Mouse (Mus musculus) thymus, adult 2 months (tissue): ENCODE measurements around the gene Fam174b. TPM values are rescaled to one million over a fixed set of nuclear protein-coding genes. Genes with fewer than 3 reads are reported as not detected.

Experiments
- DNase-seq: peaks from one replicate; pipeline ENCODE4 v3.0.0; 2021
- H3K27ac ChIP-seq: fragments of 200-500 bp; 2 replicates; pipeline ENCODE4 v1.5.1; 2012; ENCODE audit warnings: low read length, control low read depth; ENCODE audit not compliant: control insufficient read depth, insufficient read depth
- H3K27me3 ChIP-seq: fragments of 200-500 bp; 2 replicates; pipeline ENCODE4 v1.6.1; 2012; ENCODE audit warnings: mild to moderate bottlenecking, low read length, moderate library complexity, mixed read lengths; ENCODE audit not compliant: control insufficient read depth, insufficient read depth
- H3K36me3 ChIP-seq: fragments of 200-500 bp; 2 replicates; pipeline ENCODE4 v1.6.1; 2012; ENCODE audit warnings: mild to moderate bottlenecking, low read length, moderate library complexity; ENCODE audit not compliant: control insufficient read depth, insufficient read depth
- H3K4me1 ChIP-seq: fragments of 200-500 bp; replicated peaks from 2 replicates; pipeline ENCODE4 v1.6.1; 2012; ENCODE audit warnings: low read length; ENCODE audit not compliant: control insufficient read depth, insufficient read depth
- H3K4me3 ChIP-seq: fragments of 200-500 bp; 2 replicates; pipeline ENCODE4 v1.5.1; 2012; ENCODE audit warnings: mild to moderate bottlenecking, low read length, control low read depth, moderate library complexity; ENCODE audit not compliant: control insufficient read depth, insufficient read depth
- CTCF ChIP-seq: fragments of 200-500 bp; IDR thresholded peaks from 2 replicates; pipeline ENCODE4 v1.5.1; 2012; ENCODE audit warnings: mild to moderate bottlenecking, control low read depth, low read length, moderate library complexity, borderline replicate concordance; ENCODE audit not compliant: control insufficient read depth, poor library complexity, insufficient read depth; ENCODE audit errors: extremely low read depth
- POLR2A ChIP-seq: fragments of 200-500 bp; IDR thresholded peaks from 2 replicates; pipeline ENCODE4 v1.6.1; 2012; ENCODE audit warnings: mild to moderate bottlenecking, low read length, control low read depth, moderate library complexity; ENCODE audit not compliant: control insufficient read depth, poor library complexity, insufficient read depth; ENCODE audit errors: extremely low read depth
- WGBS: fragments of 180-500 bp; shearing (Covaris S2); methylation state at CpG from one replicate; pipeline ENCODE4 v1.1.7; 2018; 5-methylcytosine and 5-hydroxymethylcytosine counted together
- polyA plus RNA-seq: library from polyadenylated mRNA; depleted of rRNA; stranded (reverse); fragments of >200 nt; gene quantifications from 2 replicates; pipeline ENCODE4 v1.2.3, GENCODE M21; 2012; rRNA removed

The Fam174b gene
- 7.0 and 13.2 TPM in 2 replicates for polyA plus RNA-seq

- WGBS = 2% methylated on average over 94 of the region's 94 CpGs
- Histone ChIP-seq H3K27ac (no peak within 1 kb of the TSS), H3K4me1 (peaks cover 4% of the 10 kb centered on the region), H3K27me3 (no peaks in the 10 kb centered on the region), H3K36me3 (no peaks in the 10 kb centered on the region), H3K4me3 (peak within 1 kb of the TSS; percentile 47)
- DNase-seq = peak; percentile 61
- no peak for TF ChIP-seq CTCF
- TF ChIP-seq POLR2A = no peak
Measured at GRCm38 (mm10) chr7:73740111-73741035, at the start of gene Fam174b. TSS of gene Fam174b (plus strand) at chr7:73740302.

GRCm38 (mm10) chr7:73697092-73697491 is 43.0 kb upstream of the Fam174b start:
- Histone ChIP-seq H3K27ac (no peak overlapping the region), H3K36me3 (no peaks in the 10 kb centered on the region), H3K27me3 (no peaks in the 10 kb centered on the region), H3K4me1 (no peaks in the 10 kb centered on the region), H3K4me3 (no peak overlapping the region)
- TF ChIP-seq CTCF = no peak
- TF ChIP-seq POLR2A = no peak
- 8% methylated on average over 3 of the region's 3 CpGs for WGBS
- no peak for DNase-seq

- no peaks in the 10 kb centered on the region for H3K27me3 ChIP-seq
- no peak overlapping the region for H3K27ac ChIP-seq
- no peaks in the 10 kb centered on the region for H3K36me3 ChIP-seq
- H3K4me1 ChIP-seq = no peaks in the 10 kb centered on the region
- DNase-seq = no peak
- TF ChIP-seq CTCF = no peak
- no peak for TF ChIP-seq POLR2A
- H3K4me3 ChIP-seq = no peak overlapping the region
Measured at GRCm38 (mm10) chr7:73704305-73704704, 35.8 kb upstream of the Fam174b start.

GRCm38 (mm10) chr7:73713506-73713905 is 26.6 kb upstream of the Fam174b start:
- no peak overlapping the region for H3K4me3 ChIP-seq
- no peak for DNase-seq
- 92% methylated on average over 8 of the region's 8 CpGs for WGBS
- H3K27me3 ChIP-seq = no peaks in the 10 kb centered on the region
- no peak for TF ChIP-seq POLR2A
- no peak for TF ChIP-seq CTCF
- no peak overlapping the region for H3K27ac ChIP-seq
- no peaks in the 10 kb centered on the region for H3K36me3 ChIP-seq
- no peaks in the 10 kb centered on the region for H3K4me1 ChIP-seq

GRCm38 (mm10) chr7:73715928-73716749 is 24.0 kb upstream of the Fam174b start:
- no peak for DNase-seq
- Histone ChIP-seq H3K4me1 (no peaks in the 10 kb centered on the region), H3K27me3 (no peaks in the 10 kb centered on the region), H3K36me3 (no peaks in the 10 kb centered on the region), H3K27ac (no peak overlapping the region), H3K4me3 (no peak overlapping the region)
- WGBS = 87% methylated on average over 15 of the region's 15 CpGs
- TF ChIP-seq POLR2A = no peak

GRCm38 (mm10) chr7:73716841-73717240 is 23.3 kb upstream of the Fam174b start:
- WGBS = 92% methylated on average over 3 of the region's 3 CpGs
- no peak overlapping the region for H3K4me3 ChIP-seq

More at GRCm38 (mm10) chr7:73716841-73717240, 23.3 kb upstream of the Fam174b start:
- no peaks in the 10 kb centered on the region for H3K36me3 ChIP-seq
- H3K27ac ChIP-seq = no peak overlapping the region
- H3K4me1 ChIP-seq = no peaks in the 10 kb centered on the region
- TF ChIP-seq POLR2A (no peak), CTCF (no peak)
- H3K27me3 ChIP-seq = no peaks in the 10 kb centered on the region
- DNase-seq = no peak
